Mouse (Mus musculus) G1E (cell line): ENCODE results near the gene Msgn1.

ENCODE experiments used
- CTCF ChIP-seq: IDR thresholded peaks from 2 replicates; pipeline ENCODE4 v1.5.1; 2012; ENCODE audit warnings: low read depth, low read length, inconsistent platforms, mixed read lengths
- POLR2AphosphoS5 ChIP-seq: IDR thresholded peaks from 2 replicates; pipeline ENCODE4 v1.6.1; 2012; ENCODE audit warnings: low read depth, low read length, inconsistent platforms; ENCODE audit not compliant: insufficient replicate concordance

DNA sequence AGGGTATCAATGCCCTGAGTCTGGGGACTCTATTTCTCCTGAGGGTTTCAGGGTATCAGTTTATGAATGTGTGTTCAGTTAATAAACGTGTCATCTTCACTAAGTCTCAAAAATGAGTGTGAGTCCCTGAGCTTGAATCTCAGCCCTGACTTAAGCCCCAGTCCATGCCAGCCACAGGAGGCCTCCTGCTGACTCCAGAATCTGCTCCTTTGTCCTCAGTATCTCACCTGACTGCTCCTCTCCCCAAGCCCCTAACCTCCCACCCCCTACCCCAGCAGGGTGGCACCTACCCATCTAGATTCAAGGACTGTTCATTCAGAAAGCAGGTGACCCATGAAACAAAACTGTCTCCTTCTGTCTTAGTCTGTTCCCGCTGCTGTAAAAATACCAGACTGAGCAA, 10.2 kb downstream of the Msgn1 start:
- no peak for TF ChIP-seq CTCF
- TF ChIP-seq POLR2AphosphoS5: no peak
